Mouse (Mus musculus): Measurements from ENCODE around the gene Qsox2. TPM values are rescaled to one million over a fixed set of nuclear protein-coding genes. Genes with fewer than 3 reads are reported as not detected.

Qsox2 gene
- 8.8 and 14.3 TPM in 2 replicates for polyA plus RNA-seq (2015; fragmentation: Nextera tagmentation; extraction: Ambion mirVana)

DNA sequence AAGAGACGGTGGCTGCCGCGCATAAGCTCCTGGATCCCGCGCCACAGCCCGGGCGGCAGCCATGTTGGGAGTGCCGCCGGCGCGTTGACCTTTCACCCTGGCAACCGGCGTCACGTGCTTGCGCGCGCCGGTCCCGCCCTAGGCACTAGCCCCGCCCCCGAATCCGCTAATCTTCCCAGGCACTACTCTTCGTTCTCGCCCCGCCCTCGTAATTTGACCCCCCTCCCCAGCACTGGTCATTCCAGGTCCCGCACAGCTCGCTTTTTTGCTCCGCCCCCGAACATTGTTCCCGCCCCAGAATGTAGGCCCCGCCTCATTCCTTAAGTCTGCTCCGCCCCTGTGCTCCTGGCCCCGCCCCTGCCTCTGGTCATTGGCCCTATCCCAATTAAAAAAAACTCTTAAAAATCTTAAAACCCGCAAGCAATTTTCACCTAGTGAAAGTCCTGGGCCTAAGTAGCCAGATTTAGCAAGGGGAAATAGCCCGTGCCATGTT is at the start of gene Qsox2:
Qsox2 (minus strand) TSS at position 236 of the 493 bp plus-strand sequence.
- H3K4me3 ChIP-seq: peak within 1 kb of the TSS; percentile 78
- no peaks in the 10 kb centered on the region for H3K36me3 ChIP-seq
- WGBS: under 1% methylated on average over 36 of the region's 36 CpGs
- H3K27ac ChIP-seq: peak within 1 kb of the TSS; percentile 44
- no peaks in the 10 kb centered on the region for H3K9me3 ChIP-seq (replicated peaks)
- ATAC-seq (replicated peaks; ENCODE audit: insufficient number of reproducible peaks, insufficient read depth, low FRiP score, low read depth): peak; percentile 84
- H3K9ac ChIP-seq: peak within 1 kb of the TSS; percentile 73
- no peaks in the 10 kb centered on the region for H3K27me3 ChIP-seq
- peak within 1 kb of the TSS; percentile 91 for H3K4me2 ChIP-seq
- peaks cover 30% of the 10 kb centered on the region for H3K4me1 ChIP-seq (replicated peaks)

DNA sequence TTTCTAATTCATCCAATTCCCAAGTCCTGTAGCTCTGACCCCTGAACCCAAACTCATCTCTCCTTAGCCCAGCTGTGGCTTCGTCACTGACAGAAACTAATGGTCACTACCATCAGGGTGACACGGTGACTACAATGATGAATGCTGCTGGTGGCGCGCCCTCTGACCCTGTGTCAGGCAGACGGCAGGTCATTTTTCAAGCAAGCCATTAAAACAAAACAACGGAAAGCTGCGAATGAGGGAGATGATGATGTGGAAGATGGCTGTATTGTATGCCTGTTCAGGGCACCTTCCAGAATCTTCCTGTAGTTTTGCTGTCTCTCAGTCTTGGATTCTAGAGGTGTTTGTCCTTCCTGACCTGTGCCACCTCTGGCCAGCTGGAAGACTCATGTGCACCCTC is 49.1 kb upstream of the Qsox2 start:
- ATAC-seq (replicated peaks; ENCODE audit: insufficient number of reproducible peaks, insufficient read depth, low FRiP score, low read depth): no peak
- Histone ChIP-seq H3K4me1 (replicated peaks) (peaks cover 3% of the 10 kb centered on the region; the same call in 1 of the 2 replicates), H3K27me3 (no peaks in the 10 kb centered on the region), H3K9me3 (replicated peaks) (no peaks in the 10 kb centered on the region), H3K4me3 (no peak overlapping the region), H3K27ac (no peak overlapping the region), H3K9ac (no peak overlapping the region), H3K36me3 (no peaks in the 10 kb centered on the region), H3K4me2 (no peak overlapping the region)
- 76% methylated on average over 7 of the region's 7 CpGs for WGBS

DNA sequence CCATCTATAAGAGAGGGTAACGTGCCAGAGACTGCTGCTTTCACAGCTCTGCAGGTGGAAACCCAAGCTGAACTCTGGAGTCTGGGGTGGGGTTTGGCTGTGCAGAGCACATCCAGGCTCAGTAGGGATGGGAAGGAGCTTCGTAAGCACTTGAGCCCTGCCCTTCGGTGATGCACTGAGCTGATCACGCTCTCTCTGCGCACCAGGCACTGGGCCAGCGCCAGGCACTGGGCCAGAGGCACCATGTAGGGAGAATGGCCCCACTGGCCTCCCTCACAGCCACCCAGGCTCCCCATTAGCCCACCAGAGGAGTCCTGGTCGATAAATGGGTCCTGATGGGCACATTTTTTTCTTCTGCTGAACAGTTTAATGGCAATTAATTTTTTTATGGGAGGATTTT is 48.5 kb upstream of the Qsox2 start:
- Histone ChIP-seq H3K4me1 (replicated peaks) (peaks cover 3% of the 10 kb centered on the region; the same call in 1 of the 2 replicates), H3K9me3 (replicated peaks) (no peaks in the 10 kb centered on the region), H3K4me2 (no peak overlapping the region), H3K27me3 (no peaks in the 10 kb centered on the region), H3K36me3 (no peaks in the 10 kb centered on the region), H3K27ac (no peak overlapping the region), H3K9ac (no peak overlapping the region), H3K4me3 (no peak overlapping the region)
- WGBS: 45% methylated on average over 7 of the region's 7 CpGs
- ATAC-seq (replicated peaks; ENCODE audit: insufficient number of reproducible peaks, insufficient read depth, low FRiP score, low read depth): 0 out of 2 replicates have a peak, but pooled peaks have one; percentile 31

DNA sequence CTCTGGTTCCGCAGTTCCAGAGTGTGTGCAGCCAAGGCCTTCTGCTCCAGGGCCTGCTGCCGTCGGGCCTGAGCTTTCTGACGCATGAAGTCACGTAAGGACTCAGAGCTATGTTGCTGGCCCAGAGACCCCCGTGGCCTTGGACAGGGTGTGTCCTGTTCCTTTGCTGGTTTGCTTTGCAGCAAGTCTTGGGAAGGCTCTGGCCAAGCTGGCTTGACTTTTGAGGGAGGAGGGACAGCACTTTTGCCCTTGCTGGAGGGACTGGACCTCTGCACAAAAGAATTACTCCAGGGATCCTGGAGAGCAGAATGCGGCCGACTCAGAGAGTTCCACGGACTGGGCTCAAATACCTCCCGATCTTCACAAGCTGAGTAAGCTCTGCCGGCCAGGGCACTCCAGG is 43.3 kb upstream of the Qsox2 start:
- Histone ChIP-seq H3K27me3 (no peaks in the 10 kb centered on the region), H3K4me2 (no peak overlapping the region), H3K36me3 (no peaks in the 10 kb centered on the region), H3K4me3 (no peak overlapping the region), H3K27ac (no peak overlapping the region), H3K9ac (no peak overlapping the region), H3K9me3 (replicated peaks) (no peaks in the 10 kb centered on the region), H3K4me1 (replicated peaks) (no peaks in the 10 kb centered on the region; the same call in 1 of the 2 replicates)
- no peak for ATAC-seq (replicated peaks; ENCODE audit: insufficient number of reproducible peaks, insufficient read depth, low FRiP score, low read depth)
- 70% methylated on average over 11 of the region's 11 CpGs for WGBS

DNA sequence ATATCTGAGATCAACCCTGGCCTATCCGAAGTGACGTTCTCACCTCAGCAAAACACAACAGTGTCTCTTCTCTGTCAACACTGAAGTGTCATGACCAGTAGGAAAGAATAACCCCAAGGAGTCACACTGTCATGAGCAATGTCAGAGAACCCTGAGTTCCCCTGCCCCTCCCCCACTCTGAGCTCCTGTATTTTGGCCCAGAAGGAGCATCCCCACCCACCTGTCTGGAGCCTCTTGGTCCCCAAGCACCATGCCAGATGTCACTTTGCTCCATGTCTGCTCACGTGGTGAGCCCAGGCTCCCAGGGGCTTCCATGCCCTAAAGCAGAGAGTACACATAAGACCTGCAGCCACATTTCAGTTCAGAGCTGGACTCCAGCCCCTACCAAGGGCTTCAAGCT is 42.4 kb upstream of the Qsox2 start:
- no peaks in the 10 kb centered on the region for H3K27me3 ChIP-seq
- 71% methylated on average over 3 of the region's 3 CpGs for WGBS
- ATAC-seq (replicated peaks; ENCODE audit: insufficient number of reproducible peaks, insufficient read depth, low FRiP score, low read depth): no peak
- no peak overlapping the region for H3K4me2 ChIP-seq
- H3K9ac ChIP-seq: no peak overlapping the region
- H3K4me1 ChIP-seq (replicated peaks): no peaks in the 10 kb centered on the region
- no peaks in the 10 kb centered on the region for H3K9me3 ChIP-seq (replicated peaks)
- H3K4me3 ChIP-seq: no peak overlapping the region
- no peak overlapping the region for H3K27ac ChIP-seq
- no peaks in the 10 kb centered on the region for H3K36me3 ChIP-seq

DNA sequence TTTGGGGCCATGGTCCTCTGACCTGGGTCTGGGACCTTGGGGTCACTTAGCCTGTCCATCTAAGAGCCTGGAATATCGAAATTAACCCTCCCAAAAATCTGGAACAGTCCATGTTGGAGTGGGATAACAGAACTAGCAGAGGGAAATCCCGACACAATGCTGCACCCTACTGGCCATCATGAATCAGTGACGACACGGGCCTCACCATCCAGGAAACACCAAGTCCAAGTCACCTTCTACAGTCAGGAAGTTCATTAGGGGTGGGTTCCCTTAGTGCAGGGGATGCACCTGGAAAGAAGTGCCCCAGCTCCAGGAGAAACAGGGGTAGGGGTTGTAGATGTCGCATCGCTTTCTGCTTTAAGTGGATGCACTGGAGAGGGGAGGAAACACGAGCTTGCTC is 36.3 kb upstream of the Qsox2 start:
- WGBS: 15% methylated on average over 7 of the region's 7 CpGs
- no peak overlapping the region for H3K27ac ChIP-seq
- no peaks in the 10 kb centered on the region for H3K9me3 ChIP-seq (replicated peaks)
- no peak overlapping the region for H3K4me2 ChIP-seq
- no peak overlapping the region for H3K9ac ChIP-seq
- no peak for ATAC-seq (replicated peaks; ENCODE audit: insufficient number of reproducible peaks, insufficient read depth, low FRiP score, low read depth)
- H3K4me3 ChIP-seq: no peak overlapping the region
- H3K4me1 ChIP-seq (replicated peaks): no peaks in the 10 kb centered on the region
- H3K36me3 ChIP-seq: no peaks in the 10 kb centered on the region
- H3K27me3 ChIP-seq: no peaks in the 10 kb centered on the region

DNA sequence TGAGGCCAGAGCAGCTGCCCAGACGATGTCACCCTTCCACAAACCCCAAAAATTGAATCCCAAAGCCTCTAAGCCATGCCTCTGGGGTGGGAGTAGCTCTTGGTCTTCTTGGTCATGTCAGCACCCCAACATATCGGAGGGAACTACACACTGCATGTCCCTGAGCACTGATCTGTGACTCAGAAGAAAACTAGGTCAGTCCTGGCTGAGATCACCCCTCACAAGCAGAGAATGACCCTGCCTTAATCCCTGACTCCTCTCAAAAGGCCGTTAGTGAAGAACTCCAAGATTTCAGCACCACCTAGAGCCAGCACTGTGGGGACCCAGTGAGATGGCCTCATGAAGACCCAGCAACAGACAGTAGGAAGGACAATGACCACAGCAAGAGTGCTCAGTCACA is 30.9 kb upstream of the Qsox2 start:
- H3K27ac ChIP-seq: no peak overlapping the region
- H3K36me3 ChIP-seq: no peaks in the 10 kb centered on the region
- no peak overlapping the region for H3K4me3 ChIP-seq
- no peak for ATAC-seq (replicated peaks; ENCODE audit: insufficient number of reproducible peaks, insufficient read depth, low FRiP score, low read depth)
- H3K9me3 ChIP-seq (replicated peaks): no peaks in the 10 kb centered on the region
- no peak overlapping the region for H3K9ac ChIP-seq
- H3K4me1 ChIP-seq (replicated peaks): no peaks in the 10 kb centered on the region
- 0 out of 2 replicates have a peak, but pooled peaks cover 3% of the 10 kb centered on the region for H3K27me3 ChIP-seq
- 52% methylated on average over 3 of the region's 3 CpGs for WGBS
- H3K4me2 ChIP-seq: no peak overlapping the region

DNA sequence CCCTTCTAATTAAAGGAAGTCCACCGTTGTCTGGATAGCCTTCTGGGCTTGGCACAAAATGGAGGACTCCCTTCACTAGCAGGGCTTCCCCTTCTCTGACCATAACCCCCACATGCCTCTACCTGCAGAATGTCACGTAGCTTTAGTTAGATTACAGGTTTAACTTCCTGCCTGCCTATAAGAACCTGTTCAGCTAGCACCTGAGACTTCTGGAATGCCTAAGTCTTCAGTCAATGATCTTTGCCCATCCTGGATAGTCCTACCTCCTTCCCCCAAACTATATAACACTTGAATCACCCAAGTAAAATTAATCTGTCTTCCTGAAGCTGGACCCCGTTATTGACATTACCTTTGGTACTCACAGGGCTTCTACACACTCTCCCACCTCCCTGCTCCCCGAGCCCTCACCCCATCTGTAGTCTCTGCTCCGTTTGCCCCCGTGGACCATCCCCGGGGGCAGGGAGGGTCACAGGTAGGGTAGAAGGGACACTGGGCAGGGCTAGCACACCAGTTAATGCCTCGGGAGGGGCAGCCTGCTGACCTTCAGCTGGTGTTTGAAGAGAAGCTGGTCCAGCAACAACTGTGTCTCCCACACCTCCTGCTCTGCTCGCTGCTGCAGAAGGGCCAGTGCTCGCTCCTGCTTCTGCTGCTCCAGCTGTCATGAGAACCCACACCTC is 28.9 kb upstream of the Qsox2 start:
- H3K4me1 ChIP-seq (replicated peaks): no peaks in the 10 kb centered on the region
- H3K27me3 ChIP-seq: 0 out of 2 replicates have a peak, but pooled peaks cover 3% of the 10 kb centered on the region
- H3K36me3 ChIP-seq: no peaks in the 10 kb centered on the region
- no peak overlapping the region for H3K4me3 ChIP-seq
- H3K27ac ChIP-seq: no peak overlapping the region
- 76% methylated on average over 10 of the region's 10 CpGs for WGBS
- no peaks in the 10 kb centered on the region for H3K9me3 ChIP-seq (replicated peaks)
- H3K4me2 ChIP-seq: no peak overlapping the region
- no peak for ATAC-seq (replicated peaks; ENCODE audit: insufficient number of reproducible peaks, insufficient read depth, low FRiP score, low read depth)
- no peak overlapping the region for H3K9ac ChIP-seq

DNA sequence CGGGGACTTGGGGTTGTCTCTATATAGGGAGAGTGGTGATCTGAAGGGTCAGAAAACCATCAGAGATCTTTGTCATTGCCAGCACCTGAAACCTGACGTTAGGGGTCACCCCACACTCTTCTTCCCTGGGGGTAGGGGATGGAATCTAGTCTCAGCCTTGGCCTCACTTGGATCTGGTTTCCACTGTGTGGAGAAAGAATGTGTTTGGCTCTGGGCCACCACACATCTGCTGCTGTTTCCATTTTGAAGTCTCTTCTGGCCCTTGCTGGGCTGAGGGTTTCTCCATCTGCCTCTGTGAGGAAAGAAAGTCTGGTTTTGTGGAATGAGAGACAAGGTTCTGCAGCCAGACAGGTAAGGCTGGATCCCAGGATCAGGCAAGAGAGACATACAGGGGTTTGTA is 27.8 kb upstream of the Qsox2 start:
- Histone ChIP-seq H3K4me1 (replicated peaks) (no peaks in the 10 kb centered on the region), H3K9me3 (replicated peaks) (no peaks in the 10 kb centered on the region), H3K27ac (no peak overlapping the region), H3K4me2 (no peak overlapping the region), H3K4me3 (no peak overlapping the region), H3K9ac (no peak overlapping the region), H3K36me3 (no peaks in the 10 kb centered on the region), H3K27me3 (0 out of 2 replicates have a peak, but pooled peaks cover 3% of the 10 kb centered on the region)
- ATAC-seq (replicated peaks; ENCODE audit: insufficient number of reproducible peaks, insufficient read depth, low FRiP score, low read depth): no peak
- 66% methylated on average over 2 of the region's 2 CpGs for WGBS

DNA sequence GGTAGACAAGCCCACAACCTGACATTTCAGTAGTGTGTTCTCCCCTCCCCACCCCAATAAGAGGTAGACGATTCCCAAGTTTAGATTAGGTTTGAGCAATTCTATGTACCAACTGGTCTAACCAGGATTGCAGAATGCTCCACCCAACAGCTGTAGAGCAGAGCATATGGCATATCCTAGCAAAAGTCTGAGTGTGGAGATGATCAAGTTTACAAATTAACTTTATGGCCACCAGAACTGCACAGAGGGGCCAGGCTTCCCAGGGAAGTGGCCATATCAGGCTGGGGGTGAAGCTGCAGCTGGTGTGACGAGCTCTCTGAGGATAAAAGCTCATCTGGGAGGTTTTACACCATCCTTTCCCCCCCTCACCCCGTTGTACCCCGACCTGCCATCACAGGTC is 27.3 kb upstream of the Qsox2 start:
- Histone ChIP-seq H3K4me1 (replicated peaks) (no peaks in the 10 kb centered on the region), H3K9me3 (replicated peaks) (no peaks in the 10 kb centered on the region), H3K36me3 (no peaks in the 10 kb centered on the region), H3K9ac (no peak overlapping the region), H3K4me2 (no peak overlapping the region), H3K27ac (no peak overlapping the region), H3K27me3 (peaks cover 3% of the 10 kb centered on the region; the same call in 1 of the 2 replicates), H3K4me3 (no peak overlapping the region)
- ATAC-seq (replicated peaks; ENCODE audit: insufficient number of reproducible peaks, insufficient read depth, low FRiP score, low read depth): no peak
- 74% methylated on average over 4 of the region's 4 CpGs for WGBS

DNA sequence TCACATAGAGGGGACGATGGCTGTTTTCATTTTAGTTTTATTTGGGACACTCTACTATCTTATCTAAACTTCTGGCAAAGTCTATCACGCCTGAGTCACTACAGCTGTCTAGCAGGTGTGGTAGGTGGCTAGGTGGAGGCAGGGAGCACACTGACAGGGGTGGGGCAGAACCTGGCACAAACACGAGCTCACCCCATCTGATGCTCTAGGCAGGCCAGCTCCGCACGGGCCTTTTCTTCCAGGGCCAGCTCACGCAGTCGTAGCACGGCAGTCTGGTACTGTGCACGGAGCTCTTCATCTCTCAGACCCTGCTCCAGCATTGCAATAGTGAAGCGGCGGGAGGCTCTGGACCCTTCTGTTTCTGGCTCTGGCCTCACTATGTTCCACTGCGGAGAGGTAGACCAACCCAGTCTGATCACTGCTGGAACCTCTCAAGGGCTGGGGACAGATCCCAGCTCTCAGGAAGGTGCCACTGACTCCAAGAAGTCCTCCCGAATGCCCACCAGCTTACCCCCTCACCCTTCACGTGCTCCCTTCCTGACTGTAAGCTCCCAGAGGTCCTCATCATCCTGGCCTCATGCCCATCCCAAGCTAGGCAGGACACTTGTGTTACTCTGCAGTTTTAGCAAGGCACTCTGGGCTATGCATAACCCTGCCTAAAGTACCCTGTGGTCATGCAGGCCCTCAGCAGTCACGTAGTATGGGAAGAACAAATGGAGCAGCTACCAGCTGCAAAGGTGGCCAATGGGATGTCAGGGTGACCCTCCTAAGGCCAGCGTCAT is 20.2 kb upstream of the Qsox2 start:
- Histone ChIP-seq H3K4me3 (no peak overlapping the region), H3K4me1 (replicated peaks) (no peaks in the 10 kb centered on the region), H3K9me3 (replicated peaks) (no peaks in the 10 kb centered on the region), H3K27me3 (peaks cover 12% of the 10 kb centered on the region), H3K4me2 (no peak overlapping the region), H3K27ac (no peak overlapping the region), H3K36me3 (no peaks in the 10 kb centered on the region), H3K9ac (no peak overlapping the region)
- 81% methylated on average over 16 of the region's 16 CpGs for WGBS
- no peak for ATAC-seq (replicated peaks; ENCODE audit: insufficient number of reproducible peaks, insufficient read depth, low FRiP score, low read depth)
